Mouse (Mus musculus) splenic B cell, adult 2 months (primary cell): Measurements from ENCODE around the gene Macf1.
"Not testable (repeated sequence)": the region's sequence is repeated elsewhere in the genome, so short reads cannot be mapped to it uniquely, and the experiment has no call there.

ENCODE experiments used
- DNase-seq: peaks from one replicate; pipeline ENCODE4 v3.0.0-alpha.2; 2011; ENCODE audit warnings: low read depth, low spot score
- H3K27me3 ChIP-seq: 2 replicates; pipeline ENCODE4 v1.6.1; 2012; ENCODE audit warnings: mild to moderate bottlenecking, low read length, moderate library complexity, mixed read lengths; ENCODE audit not compliant: control insufficient read depth, poor library complexity, insufficient read depth, severe bottlenecking
- H3K36me3 ChIP-seq: 2 replicates; pipeline ENCODE4 v1.6.1; 2012; ENCODE audit warnings: mild to moderate bottlenecking, low read length, moderate library complexity, mixed read lengths; ENCODE audit not compliant: control insufficient read depth, poor library complexity, insufficient read depth, severe bottlenecking

The Macf1 gene

DNA sequence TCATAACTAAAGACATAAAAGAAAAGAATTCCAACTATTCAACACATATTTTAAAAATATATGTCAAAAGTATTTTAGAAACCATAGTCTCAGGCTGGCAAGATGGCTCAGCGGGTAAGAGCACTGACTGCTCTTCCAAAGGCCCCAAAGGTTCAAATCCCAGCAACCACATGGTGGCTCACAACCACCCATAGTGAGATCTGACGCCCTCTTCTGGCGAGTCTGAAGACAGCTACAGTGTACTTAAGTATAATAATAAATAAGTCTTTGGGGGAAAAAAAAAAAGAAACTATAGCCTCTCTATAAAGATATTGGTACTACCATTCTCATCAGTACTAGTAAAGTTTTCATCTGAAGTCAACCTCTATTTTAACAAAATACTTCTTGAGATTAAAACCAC lies 152.2 kb downstream of the Macf1 start:
- DNase-seq = peak; percentile 40
- Histone ChIP-seq H3K36me3 (peaks cover 16% of the 10 kb centered on the region; the same call in 1 of the 2 replicates), H3K27me3 (no peaks in the 10 kb centered on the region)

DNA sequence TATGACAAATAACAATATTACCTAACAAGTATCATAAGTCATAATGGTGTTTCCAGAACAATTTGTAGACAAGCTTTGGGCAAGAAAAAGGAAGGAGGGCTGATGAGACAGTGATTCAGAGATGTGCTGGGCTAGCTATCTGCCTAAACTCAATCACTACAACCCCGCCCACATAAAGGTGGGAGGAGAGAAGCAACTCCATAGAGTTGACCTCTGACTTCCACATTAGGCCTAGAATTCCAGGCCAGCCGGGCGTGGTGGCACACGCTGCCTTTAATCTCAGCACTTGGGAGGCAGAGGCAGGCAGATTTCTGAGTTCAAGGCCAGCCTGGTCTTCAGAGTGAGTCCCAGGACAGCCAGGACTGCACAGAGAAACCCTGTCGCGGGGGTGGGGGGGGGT lies 153.2 kb downstream of the Macf1 start:
- peaks cover 11% of the 10 kb centered on the region; the same call in 1 of the 2 replicates for H3K36me3 ChIP-seq
- H3K27me3 ChIP-seq = no peaks in the 10 kb centered on the region
- DNase-seq = no peak

DNA sequence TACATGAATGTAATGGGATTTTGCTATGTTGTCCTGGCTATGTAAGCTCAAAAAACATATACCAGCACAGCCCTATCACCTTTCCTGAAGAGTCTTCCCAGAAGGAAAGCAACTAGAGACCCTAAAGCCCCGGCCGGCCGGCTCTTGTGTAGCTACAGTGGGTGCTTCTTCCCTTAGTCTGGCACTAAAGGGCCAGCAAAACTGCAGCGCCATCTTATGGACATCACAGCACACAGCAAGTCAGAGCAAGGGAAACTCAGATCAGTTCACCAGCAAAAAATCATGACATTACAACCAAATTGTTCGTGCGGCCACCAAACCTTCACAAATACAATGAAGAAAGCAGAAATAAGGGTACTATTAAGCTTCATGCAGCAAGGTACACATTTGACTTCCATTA lies 154.9 kb downstream of the Macf1 start:
- DNase-seq = peak; percentile 48
- no peaks in the 10 kb centered on the region for H3K27me3 ChIP-seq
- peaks cover 6% of the 10 kb centered on the region; the same call in 1 of the 2 replicates for H3K36me3 ChIP-seq

DNA sequence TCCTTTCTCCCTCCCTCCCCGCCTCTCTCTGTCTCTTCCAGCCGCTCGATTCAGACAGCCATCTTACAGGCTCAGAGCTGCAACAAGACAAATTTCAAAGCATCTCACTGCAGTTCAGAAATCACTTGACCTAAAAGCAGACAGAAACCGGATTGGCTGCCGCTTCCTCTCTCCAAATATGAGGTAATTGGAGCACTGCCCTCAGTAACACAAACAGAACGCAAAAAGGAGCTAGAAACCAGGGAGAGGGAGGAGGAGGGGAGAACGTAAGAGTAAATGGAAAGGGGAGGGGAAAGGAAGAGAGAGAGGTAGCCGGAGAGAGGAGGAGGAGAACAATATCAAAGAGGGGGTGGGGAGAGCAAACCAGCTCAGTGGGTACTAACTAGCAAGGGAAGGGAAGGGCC lies 156.6 kb downstream of the Macf1 start:
- peaks cover 6% of the 10 kb centered on the region; the same call in 1 of the 2 replicates for H3K36me3 ChIP-seq
- no peaks in the 10 kb centered on the region for H3K27me3 ChIP-seq
- no peak for DNase-seq

DNA sequence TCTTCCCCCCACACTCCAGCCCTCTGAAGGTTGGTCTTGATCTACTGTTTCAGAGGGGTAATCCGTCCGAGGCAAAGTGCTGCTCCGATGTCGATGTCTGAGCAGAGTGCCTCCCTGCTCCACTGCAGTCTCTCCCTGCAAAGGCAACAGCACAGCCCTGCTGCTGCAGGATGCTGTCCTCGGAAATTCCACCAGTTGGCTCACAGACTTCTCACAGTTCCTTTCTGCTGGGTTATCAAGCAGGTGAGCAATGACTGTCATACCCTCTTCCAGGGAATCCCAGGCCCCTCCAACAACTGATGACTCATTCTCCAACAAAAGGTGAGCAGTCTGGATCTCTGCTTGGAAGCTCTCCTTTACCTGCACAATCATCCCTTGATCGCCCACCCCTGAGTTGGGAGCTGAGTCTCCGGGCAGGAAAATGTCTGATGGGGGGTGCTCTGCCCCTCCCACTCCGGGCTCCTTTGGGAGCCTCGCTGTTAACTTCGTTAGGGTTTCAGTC lies 157.3 kb downstream of the Macf1 start:
- Histone ChIP-seq H3K36me3 (peaks cover 6% of the 10 kb centered on the region; the same call in 1 of the 2 replicates), H3K27me3 (no peaks in the 10 kb centered on the region)
- no peak for DNase-seq

DNA sequence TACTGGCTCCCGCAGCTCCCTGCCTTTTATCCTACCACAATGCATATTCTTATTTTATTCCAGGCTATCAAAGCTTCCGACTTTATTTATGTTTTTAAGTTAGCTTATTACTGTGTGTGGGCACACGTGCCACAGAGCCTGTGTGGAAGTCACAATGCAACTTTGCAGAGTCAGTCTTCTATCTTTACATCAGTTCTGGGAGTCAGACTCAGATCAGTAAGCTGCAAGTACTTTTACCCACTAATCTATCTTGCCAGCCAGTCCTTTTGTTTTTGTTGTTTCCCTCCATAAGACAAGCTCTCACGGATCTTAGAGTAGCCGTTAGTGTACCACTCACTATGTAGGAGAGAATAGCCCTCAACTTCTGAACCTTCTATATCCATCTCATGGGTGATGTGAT lies 159.4 kb downstream of the Macf1 start:
- H3K27me3 ChIP-seq = no peaks in the 10 kb centered on the region
- peaks cover 6% of the 10 kb centered on the region; the same call in 1 of the 2 replicates for H3K36me3 ChIP-seq
- no peak for DNase-seq

DNA sequence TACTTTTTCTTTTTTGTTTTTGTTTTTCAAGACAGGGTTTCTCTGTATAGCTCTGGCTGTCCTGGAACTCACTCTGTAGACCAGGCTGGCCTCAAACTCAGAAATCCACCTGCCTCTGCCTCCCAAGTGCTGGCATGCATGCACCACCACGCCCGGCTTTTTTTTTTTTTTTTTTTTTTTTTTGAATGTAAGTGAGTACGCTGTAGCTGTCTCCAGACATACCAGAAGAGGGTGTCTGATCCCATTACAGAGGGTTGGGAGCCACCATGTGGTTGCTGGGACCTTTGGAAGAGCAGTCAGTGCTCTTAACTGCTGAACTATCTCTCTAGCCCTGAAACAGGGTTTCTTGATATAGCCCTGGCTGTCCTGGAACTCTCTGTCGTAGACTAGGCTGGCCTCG lies 164.0 kb downstream of the Macf1 start:
- H3K36me3 ChIP-seq, DNase-seq, H3K27me3 ChIP-seq: not testable (repeated sequence)

DNA sequence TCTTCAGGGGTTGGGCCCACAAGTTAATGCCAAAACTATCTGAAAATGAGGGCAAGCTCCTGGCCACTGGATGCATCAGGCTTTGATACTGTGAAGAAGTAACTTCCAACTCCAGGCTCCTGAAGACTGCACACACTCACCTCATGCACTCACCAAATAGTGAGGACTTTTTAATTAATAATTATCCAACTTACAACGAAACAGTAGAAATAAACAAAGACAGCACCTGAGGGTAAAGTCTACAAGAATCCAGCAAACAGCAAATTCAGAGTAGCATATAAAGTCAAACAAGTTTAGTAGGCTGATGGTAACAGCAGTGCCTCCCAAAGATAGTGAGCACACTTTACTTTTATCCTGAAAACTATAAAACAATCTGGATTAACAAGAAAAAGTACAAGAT lies 168.5 kb downstream of the Macf1 start:
- H3K27me3 ChIP-seq = no peaks in the 10 kb centered on the region

DNA sequence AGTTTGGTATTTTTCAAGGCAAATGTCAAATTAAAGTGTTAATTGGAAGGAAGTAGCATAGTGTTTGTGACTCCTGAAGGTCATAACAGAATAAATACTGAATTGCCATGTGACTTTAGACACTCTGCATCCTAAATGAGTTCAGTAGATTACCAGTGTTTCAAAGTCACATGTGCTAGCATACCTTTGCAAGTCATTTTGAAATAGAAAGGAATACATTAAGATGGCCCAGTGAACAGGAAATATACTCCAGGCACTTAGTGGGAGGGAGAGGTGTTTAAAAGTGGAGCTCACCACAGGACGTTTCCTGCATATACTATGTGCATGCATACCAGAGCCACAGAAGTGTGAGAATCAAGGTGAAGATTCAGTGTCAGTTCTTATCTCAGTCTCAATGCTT lies 174.0 kb downstream of the Macf1 start:
- Histone ChIP-seq H3K27me3 (no peaks in the 10 kb centered on the region), H3K36me3 (peaks cover 34% of the 10 kb centered on the region)
- no peak for DNase-seq

More for the DNA sequence above, 168.5 kb downstream of the Macf1 start:
- H3K36me3 ChIP-seq = peaks cover 22% of the 10 kb centered on the region
- DNase-seq = no peak

DNA sequence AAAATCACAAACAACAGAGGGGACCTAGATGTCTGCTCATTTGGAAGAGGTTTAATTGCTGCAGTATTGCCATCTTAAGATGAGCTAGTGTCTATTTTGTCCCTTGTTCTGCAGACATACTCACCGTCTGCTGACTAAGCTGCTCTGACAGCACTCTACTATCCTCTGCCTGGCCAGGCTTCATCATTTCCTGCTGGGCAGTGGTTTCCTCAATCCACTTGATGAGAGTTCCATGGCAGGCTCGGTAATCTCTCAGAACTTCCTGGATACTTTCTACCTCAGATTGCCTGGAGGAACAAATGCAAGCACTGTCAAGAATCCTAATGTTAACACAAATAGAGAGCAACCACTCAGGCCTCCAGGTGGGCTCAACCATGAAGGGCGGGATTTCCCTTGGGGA lies 195.1 kb downstream of the Macf1 start:
- peak; percentile 5 for DNase-seq
- Histone ChIP-seq H3K27me3 (no peaks in the 10 kb centered on the region), H3K36me3 (peaks cover 28% of the 10 kb centered on the region)

DNA sequence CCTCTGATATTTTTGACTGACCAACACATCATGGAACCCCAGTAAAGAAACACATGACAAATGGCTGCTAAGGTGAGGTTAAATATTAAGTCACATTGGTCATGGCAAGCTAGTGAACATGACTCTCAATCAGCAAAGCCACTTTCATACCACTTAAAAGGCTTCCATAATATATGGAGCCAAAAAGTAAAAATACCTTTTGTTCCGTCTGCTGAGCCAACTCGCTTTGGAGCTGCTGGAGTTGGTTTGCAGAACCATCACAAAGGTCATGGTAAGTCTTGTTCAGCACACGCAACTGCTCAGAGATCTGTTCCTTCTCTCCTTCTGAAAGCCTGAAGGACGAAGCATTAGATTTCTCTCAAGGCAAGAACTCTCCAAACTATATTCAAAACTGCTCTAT lies 204.2 kb downstream of the Macf1 start:
- no peak for DNase-seq
- H3K36me3 ChIP-seq = peaks cover 31% of the 10 kb centered on the region
- no peaks in the 10 kb centered on the region for H3K27me3 ChIP-seq

DNA sequence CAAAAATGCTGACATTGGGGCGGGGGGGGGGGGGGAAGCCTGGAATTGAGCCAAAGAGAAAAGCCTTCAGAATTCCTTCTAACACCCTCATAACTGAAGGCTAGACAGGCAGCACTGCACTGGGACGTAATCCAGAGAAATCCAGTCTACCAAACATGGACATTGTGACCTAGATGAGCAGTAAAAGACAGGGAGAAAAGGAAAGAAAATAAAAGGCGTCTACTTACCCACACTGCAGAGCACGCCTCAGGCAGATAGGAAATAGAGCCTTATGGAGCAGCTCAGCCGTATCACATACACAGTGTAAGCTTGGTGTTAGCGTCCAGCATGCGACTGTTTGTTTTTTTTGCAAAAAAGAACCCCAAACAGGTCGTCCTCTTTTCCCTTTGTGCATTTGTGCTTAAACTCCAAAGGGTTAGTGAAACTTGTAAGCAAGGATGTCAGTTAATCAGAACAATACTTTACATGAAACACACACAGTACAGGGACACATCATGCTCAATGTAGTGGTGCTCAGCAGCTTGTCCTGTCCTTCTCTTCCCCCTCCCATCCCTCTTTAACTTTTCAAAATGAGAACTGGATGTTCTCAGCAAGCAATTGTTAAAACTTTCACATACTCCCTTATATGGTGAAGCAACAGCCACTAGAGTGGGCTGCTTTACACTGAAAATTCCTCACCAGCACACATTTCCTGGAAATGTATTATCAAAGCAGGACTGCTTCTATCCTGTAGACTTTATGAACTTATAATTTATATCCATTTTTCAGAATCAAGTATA lies 205.3 kb downstream of the Macf1 start:
- no peak for DNase-seq
- H3K36me3 ChIP-seq = peaks cover 35% of the 10 kb centered on the region

DNA sequence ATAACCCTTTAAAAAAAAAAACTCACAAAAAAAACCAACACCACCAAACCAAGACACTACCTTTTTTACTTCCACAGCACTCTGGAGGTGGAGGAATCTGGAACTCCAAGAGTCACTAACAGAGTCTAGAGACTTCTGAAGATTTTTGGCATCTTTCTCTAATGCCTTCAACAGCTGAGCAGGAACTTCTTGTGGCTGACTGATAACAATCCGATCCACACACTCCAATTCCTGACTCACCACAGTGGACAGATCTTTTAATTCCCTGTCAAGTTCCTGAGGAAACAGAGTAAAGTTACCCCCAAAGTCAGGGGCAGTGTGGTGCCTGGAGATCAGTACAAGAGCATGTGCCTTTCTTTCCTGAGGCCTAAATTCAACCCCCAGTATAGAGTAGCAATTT lies 218.4 kb downstream of the Macf1 start:
- Histone ChIP-seq H3K36me3 (peaks cover 23% of the 10 kb centered on the region), H3K27me3 (no peaks in the 10 kb centered on the region)
- DNase-seq = no peak

More for the DNA sequence above, 205.3 kb downstream of the Macf1 start:
- H3K27me3 ChIP-seq = no peaks in the 10 kb centered on the region

DNA sequence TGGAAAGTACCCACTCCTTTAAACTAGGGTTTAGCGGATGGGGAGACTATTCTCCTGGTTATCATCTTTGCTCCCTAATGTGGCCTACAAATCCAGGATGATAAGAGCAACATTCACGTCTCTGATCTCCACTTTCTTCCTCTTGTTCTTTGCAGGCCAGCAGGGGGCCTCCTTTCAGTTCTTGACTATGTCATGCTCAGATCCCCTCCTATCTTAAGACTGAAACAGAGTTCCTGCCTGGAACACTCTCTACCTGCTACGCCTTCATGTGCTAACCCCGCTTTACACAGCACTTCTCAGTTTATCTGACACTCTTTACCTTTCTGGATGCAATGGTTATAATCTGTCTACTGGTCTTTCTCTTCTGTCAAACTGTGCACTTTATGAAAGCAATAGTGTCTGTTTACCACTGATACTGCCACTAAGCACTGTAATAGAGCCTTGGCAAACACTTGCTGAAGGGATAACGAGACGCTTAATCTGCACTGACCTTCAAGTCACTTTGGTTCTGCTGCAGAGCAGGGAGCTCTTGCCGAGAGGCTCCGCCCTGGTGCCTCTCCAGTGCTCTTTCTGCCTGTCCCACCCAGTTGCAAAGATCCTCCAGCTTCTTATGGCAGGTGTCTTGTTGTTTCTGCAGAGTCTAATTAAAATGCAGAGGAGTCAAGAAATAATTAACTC lies 223.4 kb downstream of the Macf1 start:
- peak; percentile 14 for DNase-seq
- Histone ChIP-seq H3K36me3 (peaks cover 33% of the 10 kb centered on the region), H3K27me3 (no peaks in the 10 kb centered on the region)
